Comparison of ENCODE assay signal across 15 mouse cellular contexts in the genomic region with DNA sequence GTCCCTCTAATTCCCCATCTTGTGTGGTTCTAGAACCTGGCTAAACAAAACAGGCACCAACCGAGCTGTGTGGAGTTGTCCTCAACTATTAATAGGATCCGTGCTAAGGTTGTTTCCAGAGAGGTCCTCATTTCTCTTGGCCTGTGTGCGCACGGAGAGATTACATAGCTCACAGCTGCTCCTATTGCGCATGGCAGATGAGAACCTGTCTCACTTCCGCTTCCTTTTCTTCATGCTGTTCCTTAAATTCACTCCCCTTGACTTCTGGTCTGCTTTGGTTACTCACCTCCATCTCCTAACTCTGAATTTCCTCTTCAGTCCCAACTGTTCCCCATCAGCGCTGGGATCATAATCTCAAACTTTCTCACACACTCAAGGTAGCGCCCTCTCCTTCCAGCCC.
"Had no signal": no experiment of that assay in that cellular context is flagged by ENCODE, and none has a peak within 500 bp of the region (broad histone marks: within the 10 kb centered on the region; RNA-seq: fewer than 3 reads in every experiment).

No protein-coding gene starts in this region.

- H3K27ac ChIP-seq: limb, embryonic 15.5 days; liver, embryonic 12.5 days; midbrain, embryonic 10.5 days; neural tube, embryonic 12.5 days had no signal

- DNase-seq: kidney, adult 2 months; kidney, postnatal 25 days; layer of hippocampus, adult 9-11 months; layer of hippocampus, postnatal 36 days; lung, embryonic 14.5 days; lung, postnatal 14 days; midbrain, embryonic 14.5 days; retina, postnatal 1 day; right cerebral cortex, postnatal 4 days; thymus, adult 18-20 months; thymus, postnatal 14 days had no signal

- H3K9ac ChIP-seq: limb, embryonic 15.5 days; liver, embryonic 12.5 days; lung, embryonic 14.5 days; neural tube, embryonic 12.5 days had no signal

- H3K36me3 ChIP-seq: limb, embryonic 15.5 days; liver, embryonic 12.5 days; midbrain, embryonic 10.5 days; neural tube, embryonic 12.5 days had no signal

- H3K9me3 ChIP-seq: limb, embryonic 15.5 days; liver, embryonic 12.5 days; midbrain, embryonic 10.5 days; neural tube, embryonic 12.5 days had no signal

- H3K4me3 ChIP-seq: limb, embryonic 15.5 days; liver, embryonic 12.5 days; midbrain, embryonic 10.5 days; neural tube, embryonic 12.5 days had no signal

- H3K4me2 ChIP-seq: limb, embryonic 15.5 days; liver, embryonic 12.5 days; lung, embryonic 14.5 days; neural tube, embryonic 12.5 days had no signal

- ATAC-seq: liver, embryonic 12.5 days had no signal

- H3K4me1 ChIP-seq: limb, embryonic 15.5 days; liver, embryonic 12.5 days; neural tube, embryonic 12.5 days had no signal

- H3K27me3 ChIP-seq: limb, embryonic 15.5 days; liver, embryonic 12.5 days; neural tube, embryonic 12.5 days had no signal
